Mouse (Mus musculus) layer of hippocampus, adult 2 months (tissue): ENCODE data around the gene Slc38a7. TPM values are rescaled to one million over a fixed set of nuclear protein-coding genes. Genes with fewer than 3 reads are reported as not detected.
"Not testable (repeated sequence)": the region's sequence is repeated elsewhere in the genome, so short reads cannot be mapped to it uniquely, and the experiment has no call there.

Experiments used
- DNase-seq, 2 experiments: peaks; one replicate each; pipeline ENCODE4 v3.0.0; 2022; ENCODE audit warnings: low spot score in 2 of 2
- H3K27ac ChIP-seq: fragments of 200-600 bp; 2 replicates; pipeline ENCODE4 v1.8.1; 2022
- H3K4me3 ChIP-seq: fragments of 200-600 bp; 2 replicates; pipeline ENCODE4 v1.8.1; 2022; ENCODE audit warnings: mild to moderate bottlenecking
- CTCF ChIP-seq: fragments of 200-600 bp; conservative IDR thresholded peaks from 2 replicates; pipeline ENCODE4 v1.8.1; 2022; ENCODE audit warnings: antibody characterized with exemption, mild to moderate bottlenecking, moderate library complexity
- total RNA-seq, 2 experiments: library from RNA; stranded (reverse); gene quantifications; 2 replicates each; pipeline ENCODE4 v1.2.3; 2021

Slc38a7 gene
- total RNA-seq, 2 experiments from 2014 or later, result 30.0 to 31.0 TPM

DNA sequence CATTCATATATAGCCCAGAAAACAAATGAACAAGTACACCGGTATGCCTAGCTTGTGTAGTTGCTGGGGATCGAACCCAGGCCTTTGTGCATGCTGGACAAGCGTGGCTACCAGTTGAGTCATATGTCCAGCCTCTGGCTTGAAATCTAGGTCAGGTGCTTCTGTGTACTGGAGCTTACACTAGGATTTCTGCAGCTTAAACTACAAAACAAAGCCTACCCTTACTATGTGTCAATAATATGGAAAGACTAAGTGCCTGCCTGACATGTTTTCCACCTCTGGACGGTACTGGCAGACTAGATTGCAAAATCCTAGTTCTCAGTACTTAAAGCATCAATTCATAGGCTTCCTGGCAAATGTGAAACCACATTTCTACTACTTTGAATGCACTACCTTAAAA, 26.5 kb upstream of the Slc38a7 start:
- DNase-seq, result no peak
- Histone ChIP-seq H3K4me3 (no peak overlapping the region), H3K27ac (no peak overlapping the region)
- no peak for TF ChIP-seq CTCF

DNA sequence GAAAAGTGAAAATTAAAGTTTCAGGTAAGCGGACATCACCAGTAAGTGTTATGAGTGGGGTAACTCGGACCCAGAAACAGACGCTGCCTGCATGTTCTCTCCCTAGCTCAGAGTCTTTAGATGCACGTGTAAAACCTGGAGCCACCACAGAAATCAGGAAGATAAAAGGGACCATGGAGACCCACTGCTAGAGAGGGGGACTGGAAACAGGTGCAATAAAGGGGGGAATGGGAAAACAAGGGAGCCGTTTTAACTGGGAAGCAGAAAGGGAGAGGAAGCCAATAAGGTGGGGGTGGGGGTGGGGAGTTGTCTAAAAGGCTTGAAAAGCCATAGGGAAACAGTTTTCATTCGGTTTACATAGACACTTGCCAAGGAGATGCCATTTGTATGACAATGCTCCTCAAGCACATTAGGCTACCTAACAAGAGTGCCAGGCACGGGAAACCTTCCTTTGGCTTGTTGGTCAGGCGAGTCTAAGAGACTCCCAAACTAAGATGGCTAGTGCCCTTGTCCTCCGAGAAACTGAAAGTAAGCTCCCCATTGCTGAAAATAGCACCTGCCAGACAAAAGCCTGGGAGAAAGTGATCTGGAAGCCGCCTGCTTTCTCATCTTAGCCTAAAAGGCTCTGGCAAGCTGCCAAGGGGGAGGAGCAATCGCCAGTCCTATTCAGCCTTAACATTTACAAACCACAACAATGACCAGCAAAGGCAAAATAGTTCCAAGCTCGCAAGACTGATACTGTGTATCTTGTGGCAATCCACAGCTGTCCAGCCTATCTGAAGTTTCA, 25.0 kb upstream of the Slc38a7 start:
- no peak for TF ChIP-seq CTCF
- DNase-seq, result peak in 1 of 2 experiments; percentile 24
- Histone ChIP-seq H3K27ac (no peak overlapping the region), H3K4me3 (peak overlapping the region; percentile 20; the same call in 1 of the 2 replicates)

DNA sequence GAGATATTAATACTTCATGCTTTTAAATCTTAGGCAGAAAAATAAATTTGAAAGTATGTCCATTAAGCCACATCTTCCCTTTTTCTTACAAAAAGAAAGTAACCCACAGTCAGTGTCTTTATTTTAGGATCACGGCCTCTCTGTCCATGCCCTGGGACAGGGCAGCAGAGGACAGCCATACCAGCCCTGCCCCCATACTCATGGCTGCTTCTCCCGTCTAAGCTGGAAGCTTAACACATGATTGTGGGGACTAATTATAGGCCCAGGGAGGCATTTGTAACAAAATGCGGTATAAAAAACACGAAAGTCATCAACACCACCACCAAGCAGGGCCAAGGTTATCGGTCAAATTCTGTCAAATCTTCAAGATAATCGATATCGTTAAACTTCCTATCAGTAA, 21.9 kb upstream of the Slc38a7 start:
- no peak for TF ChIP-seq CTCF
- Histone ChIP-seq H3K27ac (no peak overlapping the region), H3K4me3 (no peak overlapping the region)
- no peak for DNase-seq

DNA sequence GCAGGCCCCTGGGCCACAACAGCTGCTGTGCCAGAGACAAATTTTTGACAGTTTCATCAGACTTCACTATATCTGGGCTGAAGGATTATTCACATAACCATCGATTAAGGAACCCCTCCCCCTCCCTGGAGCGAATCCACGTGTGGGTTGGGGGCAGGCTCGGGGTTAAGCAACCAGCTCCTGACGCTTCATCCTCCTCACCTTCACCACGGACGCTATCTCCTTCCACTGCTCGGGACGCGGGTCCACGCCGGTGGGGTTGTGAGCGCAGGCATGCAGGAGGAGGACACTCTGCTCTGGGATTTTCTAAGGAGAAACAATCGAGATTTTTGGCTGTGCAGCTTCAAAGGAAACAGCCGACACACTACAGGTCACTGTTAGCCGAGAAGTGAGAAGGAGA, 18.4 kb upstream of the Slc38a7 start:
- Histone ChIP-seq H3K4me3 (no peak overlapping the region), H3K27ac (no peak overlapping the region)
- no peak for DNase-seq
- TF ChIP-seq CTCF, result no peak

DNA sequence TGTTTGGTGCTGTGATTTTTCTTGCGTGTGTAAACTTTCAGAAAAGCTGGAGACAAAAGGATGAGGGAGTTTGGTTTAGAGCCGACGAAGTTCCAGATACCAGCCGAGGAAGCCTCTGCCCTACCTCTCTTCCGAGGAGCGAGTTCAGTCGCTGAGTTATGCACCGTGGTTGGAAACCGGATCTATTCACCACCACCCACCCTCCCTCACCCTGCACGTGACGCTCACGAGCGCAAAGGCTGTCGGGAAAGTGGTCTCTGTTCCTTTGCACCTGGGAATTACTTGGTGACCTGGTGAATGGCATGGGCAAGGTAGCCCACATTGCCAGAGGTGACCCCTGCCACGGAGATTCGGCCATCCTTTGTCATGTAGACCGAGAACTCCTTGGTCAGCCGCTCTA, 11.5 kb upstream of the Slc38a7 start:
- H3K27ac ChIP-seq, DNase-seq, H3K4me3 ChIP-seq: not testable (repeated sequence)

DNA sequence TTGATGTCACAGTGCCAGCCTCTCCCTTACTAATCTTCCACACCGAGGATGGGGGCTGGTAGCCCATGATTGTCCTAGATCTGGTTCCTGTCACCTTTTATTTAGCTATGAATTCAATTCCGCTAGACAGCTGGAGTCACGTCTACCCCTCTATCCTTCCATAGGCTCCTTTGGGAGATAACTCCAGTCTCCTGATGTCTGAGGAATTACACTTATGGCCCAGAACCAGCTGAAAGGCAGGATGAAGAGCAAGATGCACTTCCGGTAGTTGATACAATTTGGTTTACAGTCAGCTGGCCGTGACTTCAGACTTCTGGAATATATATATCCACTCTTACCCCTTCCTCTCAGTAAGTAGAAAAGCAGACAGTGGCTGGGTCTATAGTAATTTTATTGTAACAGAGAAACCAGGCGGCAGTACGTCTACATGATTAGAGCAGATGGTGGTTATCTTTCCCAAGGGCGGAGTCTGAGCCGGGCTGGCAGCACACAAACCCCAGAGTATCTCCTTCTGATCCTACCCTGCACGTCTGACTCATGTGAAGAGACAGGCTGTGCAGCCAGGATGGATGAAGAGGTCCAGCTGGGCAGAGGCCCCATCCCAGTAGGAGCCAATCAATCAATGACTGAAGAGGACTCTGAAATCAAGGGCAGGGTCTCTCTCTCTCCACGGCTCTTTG, 10.6 kb upstream of the Slc38a7 start:
- DNase-seq, H3K4me3 ChIP-seq: not testable (repeated sequence)
- peak overlapping the region; percentile 39; the same call in 1 of the 2 replicates for H3K27ac ChIP-seq

DNA sequence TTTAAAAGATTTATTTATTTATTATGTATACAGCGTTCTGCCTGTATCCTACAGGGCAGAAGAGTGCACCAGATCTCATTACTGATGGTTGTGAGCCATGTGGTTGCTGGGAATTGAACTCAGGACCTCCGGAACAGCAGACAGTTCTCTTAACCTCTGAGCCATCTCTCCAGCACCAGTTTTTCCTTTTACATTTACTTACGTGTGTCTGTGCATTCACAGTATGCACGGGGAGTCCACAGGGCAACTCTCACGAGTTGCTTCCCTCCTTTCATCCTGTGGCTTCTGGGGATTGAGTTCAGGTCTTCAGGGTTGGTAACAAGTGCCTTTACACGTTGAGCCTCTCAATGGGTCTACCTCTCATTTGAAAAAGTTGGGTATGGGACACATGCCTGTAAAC, 835 bp upstream of the Slc38a7 start:
- Histone ChIP-seq H3K27ac (no peak overlapping the region), H3K4me3 (no peak overlapping the region)
- TF ChIP-seq CTCF, result no peak
- DNase-seq, result no peak

DNA sequence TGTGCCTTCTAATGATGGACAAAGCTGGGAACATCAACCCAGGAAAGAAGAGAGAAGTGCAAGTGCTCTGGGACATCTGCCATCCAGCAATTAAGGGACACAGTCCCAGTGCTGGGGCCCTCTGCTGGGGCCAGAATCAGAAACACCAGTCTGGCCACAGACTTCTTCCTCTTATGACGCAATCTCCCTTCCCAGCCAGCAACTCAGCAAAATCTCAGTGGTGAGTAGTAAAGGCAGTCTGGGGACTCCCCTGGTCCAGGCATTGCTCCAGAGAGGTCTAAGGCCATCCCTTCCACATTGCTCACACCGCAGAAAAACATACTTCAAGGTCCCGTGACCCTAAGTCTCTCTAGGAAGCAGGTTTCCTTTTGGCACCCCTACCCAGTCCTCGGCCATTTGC, 1.0 kb downstream of the Slc38a7 start:
- Histone ChIP-seq H3K4me3 (peak overlapping the region; percentile 97), H3K27ac (no peak overlapping the region)
- TF ChIP-seq CTCF, result peak; percentile 16; the same call in 1 of the 2 replicates
- DNase-seq, result no peak

DNA sequence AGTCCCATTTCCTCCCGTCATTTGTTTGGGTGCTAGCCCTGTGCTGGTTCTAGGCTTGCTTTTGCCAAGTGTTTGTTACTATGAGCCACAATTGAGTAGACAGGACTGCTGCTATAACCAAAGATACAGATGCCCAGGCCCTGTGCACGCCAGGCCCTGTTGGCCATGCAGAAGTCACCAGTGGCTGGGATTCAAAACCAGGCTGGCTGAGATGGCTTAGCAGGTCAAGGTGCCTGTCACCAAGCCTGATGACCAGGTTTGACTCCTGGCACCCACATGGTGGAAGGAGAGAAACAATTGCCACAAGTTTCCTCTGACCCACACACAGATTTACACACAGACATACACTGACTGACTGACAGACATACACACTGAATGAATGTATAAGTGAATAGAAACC, 3.0 kb downstream of the Slc38a7 start:
- TF ChIP-seq CTCF, result no peak
- Histone ChIP-seq H3K4me3 (no peak overlapping the region), H3K27ac (no peak overlapping the region)
- no peak for DNase-seq

DNA sequence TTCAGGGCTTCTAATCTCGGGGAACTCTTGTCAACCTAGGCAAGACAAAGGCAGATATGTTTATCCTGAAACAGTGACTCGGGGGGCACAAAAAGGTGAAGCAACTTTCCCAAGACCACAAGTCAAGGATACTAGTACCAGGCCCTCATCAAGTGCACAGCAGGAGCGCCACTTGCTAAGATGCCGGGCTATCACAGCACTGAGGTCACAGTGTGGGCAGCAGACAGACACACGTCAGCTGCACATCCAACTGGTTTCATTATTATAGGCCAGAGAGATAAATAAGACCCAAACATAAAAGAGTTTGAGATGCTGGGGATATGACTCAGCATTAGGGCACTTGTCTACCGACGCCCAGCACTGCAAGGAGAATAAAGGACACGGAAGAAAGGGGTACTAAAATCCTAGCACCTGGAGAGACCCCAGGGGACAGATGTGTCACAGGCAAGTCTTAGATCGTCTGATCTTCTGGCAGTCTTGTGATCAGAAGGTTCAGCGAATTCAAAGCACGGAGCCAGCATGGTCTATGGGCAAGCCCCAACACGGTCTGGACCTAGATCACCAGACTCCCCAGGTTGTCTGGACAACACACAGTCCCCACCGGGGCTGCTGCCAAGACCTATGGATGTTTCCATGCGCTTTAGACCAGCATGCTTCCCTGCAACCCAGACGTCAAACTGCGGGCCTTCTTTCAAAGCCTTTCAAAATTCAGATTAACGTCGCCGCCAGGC, 4.4 kb downstream of the Slc38a7 start:
- TF ChIP-seq CTCF, result no peak
- no peak for DNase-seq
- no peak overlapping the region for H3K4me3 ChIP-seq
- H3K27ac ChIP-seq, result peak overlapping the region; percentile 43; the same call in 1 of the 2 replicates

DNA sequence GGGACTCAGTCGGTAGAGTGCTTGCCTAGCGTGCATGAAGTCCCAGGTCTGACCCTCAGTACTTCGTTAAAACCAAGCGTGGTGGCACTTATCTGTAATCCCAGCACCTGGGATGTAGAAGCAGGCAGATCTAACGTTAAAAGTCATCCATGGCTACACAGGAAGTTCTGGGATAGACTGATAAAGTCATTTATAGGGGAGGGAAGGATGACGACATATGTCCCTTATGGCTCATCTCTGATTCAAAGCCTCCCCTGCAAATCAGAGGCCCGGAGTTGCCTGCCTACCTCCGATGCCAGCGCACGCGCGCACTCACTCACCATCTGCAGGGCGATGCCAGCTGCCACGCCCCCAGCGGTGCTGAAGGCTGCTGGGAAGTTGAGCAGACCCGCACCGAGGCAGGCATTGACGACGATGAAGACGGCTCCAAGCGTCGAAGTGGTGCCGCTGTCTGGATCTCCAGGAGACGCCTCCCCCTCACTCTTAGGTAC, 5.2 kb downstream of the Slc38a7 start:
- H3K27ac ChIP-seq, result peak overlapping the region; percentile 43; the same call in 1 of the 2 replicates
- no peak overlapping the region for H3K4me3 ChIP-seq
- TF ChIP-seq CTCF, result no peak
- DNase-seq, result peak; percentile 42 to 58

DNA sequence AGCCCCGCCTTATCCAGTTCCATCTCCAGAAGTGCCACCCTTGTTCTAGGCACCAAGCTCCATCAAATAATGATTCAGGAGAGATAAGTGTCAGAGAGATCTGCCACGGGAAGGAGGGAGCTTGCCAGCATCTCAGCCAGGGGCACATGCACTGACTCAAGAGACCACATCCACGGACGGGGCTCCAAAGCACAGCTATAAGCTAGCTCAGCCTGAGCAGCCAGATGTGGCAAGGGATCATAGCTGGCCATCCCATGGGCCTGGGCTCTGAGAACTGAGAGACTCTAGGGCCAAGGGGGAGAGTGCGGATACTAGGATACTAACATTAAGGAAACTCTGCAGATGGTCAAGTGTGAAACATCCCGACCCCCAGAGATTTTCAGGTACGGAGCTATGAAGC, 8.3 kb downstream of the Slc38a7 start:
- TF ChIP-seq CTCF, result no peak
- no peak overlapping the region for H3K27ac ChIP-seq

DNA sequence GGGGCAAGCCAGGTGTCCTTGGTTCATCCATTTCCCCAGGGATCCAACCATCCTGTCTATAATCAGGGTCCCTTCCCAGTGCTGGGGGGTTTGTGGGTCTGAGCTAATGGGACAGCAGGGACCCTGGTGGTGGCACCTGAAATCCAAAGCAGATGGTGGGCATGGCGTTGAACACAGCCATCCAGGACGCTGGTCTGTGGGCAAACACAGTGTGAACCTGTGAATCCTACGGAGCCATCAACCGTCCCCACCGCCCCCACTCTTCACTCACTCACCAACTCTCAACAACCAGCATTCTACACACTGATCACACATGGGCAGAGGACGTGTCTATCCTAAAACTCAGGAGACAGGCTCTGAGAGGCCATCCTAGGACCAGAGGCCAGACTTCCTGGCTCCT, 9.4 kb downstream of the Slc38a7 start:
- TF ChIP-seq CTCF, result no peak
- H3K27ac ChIP-seq, result no peak overlapping the region
- no peak for DNase-seq
- no peak overlapping the region for H3K4me3 ChIP-seq

More for the DNA sequence above, 8.3 kb downstream of the Slc38a7 start:
- no peak overlapping the region for H3K4me3 ChIP-seq
- DNase-seq, result no peak
